Mouse (Mus musculus) brain, embryonic 14.5 days (tissue): ENCODE results near the gene Mpp4. TPM values are rescaled to one million over a fixed set of nuclear protein-coding genes. Genes with fewer than 3 reads are reported as not detected.

Source experiments
- DNase-seq: peaks from one replicate; pipeline ENCODE4 v3.0.0-alpha.2; 2011; ENCODE audit warnings: low read depth
- CTCF ChIP-seq: fragments of 200-500 bp; IDR thresholded peaks from 2 replicates; pipeline ENCODE4 v1.5.1; 2012; ENCODE audit warnings: inconsistent platforms, mild to moderate bottlenecking, moderate library complexity, borderline replicate concordance; ENCODE audit not compliant: insufficient read depth, insufficient read length; ENCODE audit errors: extremely low read depth
- POLR2A ChIP-seq: fragments of 200-500 bp; IDR thresholded peaks from 2 replicates; pipeline ENCODE4 v1.6.1; 2012; ENCODE audit warnings: mild to moderate bottlenecking, inconsistent platforms, borderline replicate concordance; ENCODE audit not compliant: poor library complexity, insufficient read depth, insufficient read length, severe bottlenecking; ENCODE audit errors: extremely low read depth
- polyA plus RNA-seq: library from polyadenylated mRNA; depleted of rRNA; stranded (reverse); fragments of >200 nt; gene quantifications from 2 replicates; pipeline ENCODE4 v1.2.3, GENCODE M21; 2012

Gene Mpp4
- polyA plus RNA-seq, 1 experiment, result 3.0 TPM

GRCm38 (mm10) chr1:59185410-59185809 lies 22.2 kb upstream of the Mpp4 start:
- no peak for DNase-seq
- TF ChIP-seq POLR2A, result no peak

GRCm38 (mm10) chr1:59183045-59183444 lies 19.9 kb upstream of the Mpp4 start:
- TF ChIP-seq CTCF, result no peak
- TF ChIP-seq POLR2A, result no peak

GRCm38 (mm10) chr1:59182373-59182772 lies 19.2 kb upstream of the Mpp4 start:
- DNase-seq, result no peak
- TF ChIP-seq CTCF (no peak), POLR2A (no peak)

More at GRCm38 (mm10) chr1:59183045-59183444, 19.9 kb upstream of the Mpp4 start:
- no peak for DNase-seq

- TF ChIP-seq POLR2A (no peak), CTCF (no peak)
- no peak for DNase-seq
These were observed 16.8 kb upstream of the Mpp4 start for GRCm38 (mm10) chr1:59180003-59180402.

- no peak for TF ChIP-seq POLR2A
- TF ChIP-seq CTCF, result no peak
- no peak for DNase-seq
These were observed 15.2 kb upstream of the Mpp4 start for GRCm38 (mm10) chr1:59178401-59178800.

- TF ChIP-seq CTCF, result no peak
- no peak for TF ChIP-seq POLR2A
- DNase-seq, result no peak
These were observed 11.6 kb upstream of the Mpp4 start for GRCm38 (mm10) chr1:59174514-59175373.

- no peak for DNase-seq
- no peak for TF ChIP-seq POLR2A
- TF ChIP-seq CTCF, result no peak
These were observed 9.8 kb upstream of the Mpp4 start for GRCm38 (mm10) chr1:59173023-59173422.

- DNase-seq, result no peak
- TF ChIP-seq POLR2A (no peak), CTCF (no peak)
These were observed 8.7 kb upstream of the Mpp4 start for GRCm38 (mm10) chr1:59171875-59172274.

- DNase-seq, result no peak
- TF ChIP-seq CTCF, result no peak
- no peak for TF ChIP-seq POLR2A
These were observed 7.1 kb upstream of the Mpp4 start for GRCm38 (mm10) chr1:59170290-59170689.

GRCm38 (mm10) chr1:59169586-59169985 lies 6.4 kb upstream of the Mpp4 start:
- DNase-seq, result no peak
- no peak for TF ChIP-seq POLR2A
- TF ChIP-seq CTCF, result no peak

GRCm38 (mm10) chr1:59168556-59168955 lies 5.4 kb upstream of the Mpp4 start:
- TF ChIP-seq POLR2A (no peak), CTCF (no peak)
- DNase-seq, result no peak
